Mouse (Mus musculus) CH12.LX (cell line): ENCODE results near the gene Ccdc36.

Source experiments
- BHLHE40 ChIP-seq: IDR thresholded peaks from 2 replicates; pipeline ENCODE4 v1.6.1; 2011; ENCODE audit warnings: mild to moderate bottlenecking, low read depth, low read length, improper control_type of control experiment
- E2F4 ChIP-seq: IDR thresholded peaks from 2 replicates; pipeline ENCODE4 v1.6.1; 2011; ENCODE audit warnings: low read depth, low read length, improper control_type of control experiment; ENCODE audit not compliant: insufficient replicate concordance
- MXI1 ChIP-seq: IDR thresholded peaks from 2 replicates; pipeline ENCODE4 v1.6.1; 2011; ENCODE audit warnings: mild to moderate bottlenecking, low read depth, low read length, improper control_type of control experiment
- TCF12 ChIP-seq: IDR thresholded peaks from 2 replicates; pipeline ENCODE4 v1.6.1; 2014; ENCODE audit warnings: low read depth, mild to moderate bottlenecking, inconsistent platforms, low read length, improper control_type of control experiment
- ZKSCAN1 ChIP-seq: IDR thresholded peaks from 2 replicates; pipeline ENCODE4 v1.6.1; 2012; ENCODE audit warnings: low read depth, inconsistent platforms, low read length, improper control_type of control experiment, borderline replicate concordance
- ZNF384 ChIP-seq: IDR thresholded peaks from 2 replicates; pipeline ENCODE4 v1.6.1; 2012; ENCODE audit warnings: low read depth, low read length, improper control_type of control experiment, inconsistent platforms

DNA sequence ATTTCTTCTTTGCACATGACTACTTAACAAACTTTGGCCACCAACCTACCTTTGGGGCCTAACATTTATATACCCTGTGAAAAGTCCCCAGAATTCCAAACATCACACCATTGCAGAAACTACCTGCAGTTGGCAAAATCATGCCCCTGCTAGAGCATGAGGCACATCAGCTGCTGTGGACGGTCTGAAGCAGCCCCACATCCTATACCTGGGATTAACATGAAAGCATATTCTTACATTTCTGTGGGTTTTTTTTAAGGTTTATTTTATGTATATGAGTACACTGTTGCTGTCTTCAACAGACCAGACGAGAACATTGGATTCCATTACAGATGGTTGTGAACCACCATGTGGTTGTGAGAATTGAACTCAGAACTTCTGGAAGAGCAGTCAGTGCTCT, 37.9 kb upstream of the Ccdc36 start:
- TF ChIP-seq BHLHE40 (no peak), MXI1 (no peak), TCF12 (no peak), ZNF384 (no peak), ZKSCAN1 (no peak), E2F4 (no peak)
